ENCODE assay signal across 8 mouse cellular contexts in genomic region chr17:87665066-87665822, GRCm38 (mm10). TPM values are rescaled to one million over a fixed set of nuclear protein-coding genes. Genes with fewer than 3 reads are reported as not detected.
DNase-seq lines count a peak whose midpoint lies in the region; ATAC-seq lines count a peak whose summit lies in the region.

No protein-coding gene starts in this region.

- H3K4me1 ChIP-seq in midbrain, embryonic 14.5 days (ENCODE audit: control insufficient read depth, insufficient read depth, low read length), result no peaks in the 10 kb centered on the region
- no peaks in the 10 kb centered on the region for H3K4me1 ChIP-seq in midbrain, embryonic 13.5 days (replicated peaks)

- H3K27me3 ChIP-seq in midbrain, embryonic 14.5 days (ENCODE audit: control insufficient read depth, insufficient read depth, low read length), result no peaks in the 10 kb centered on the region
- no peaks in the 10 kb centered on the region for H3K27me3 ChIP-seq in midbrain, embryonic 13.5 days

- no peaks in the 10 kb centered on the region for H3K36me3 ChIP-seq in midbrain, embryonic 14.5 days (ENCODE audit: control insufficient read depth, insufficient read depth, low read length)
- H3K36me3 ChIP-seq in midbrain, embryonic 13.5 days, result no peaks in the 10 kb centered on the region

- DNase-seq in midbrain, embryonic 14.5 days, result peak; percentile 79
- DNase-seq in T-cell, adult 2 months (ENCODE audit: low spot score), result peak; percentile 67
- DNase-seq in cerebellum, postnatal 4 days (ENCODE audit: low spot score in 2 of 2), result peak; percentile 29 to 57
- peak; percentile 33 for DNase-seq in hindlimb bud, embryonic 11.5 days (ENCODE audit: extremely low spot score, low read depth, low spot score)
- DNase-seq in left cerebral cortex, postnatal 10 days (ENCODE audit: extremely low spot score in 1 of 2, low spot score in 2 of 2), result peak; percentile 42 to 62
- DNase-seq in retina, postnatal 1 day, result peak; percentile 76
- DNase-seq in yolk sac, embryonic 10.5 days (ENCODE audit: low spot score), result peak; percentile 26

- intact Hi-C loops in left cerebral cortex, postnatal 10 days (cut with DNase I), result loop anchor here (10.0 kb wide), 1 partner anchor 350 kb away; no protein-coding TSS in a partner anchor

- no peak overlapping the region for H3K9ac ChIP-seq in midbrain, embryonic 14.5 days (replicated peaks; ENCODE audit: low read length)
- no peak overlapping the region for H3K9ac ChIP-seq in midbrain, embryonic 13.5 days (replicated peaks)

- no peak overlapping the region for H3K4me2 ChIP-seq in midbrain, embryonic 14.5 days (ENCODE audit: low read length)
- H3K4me2 ChIP-seq in midbrain, embryonic 13.5 days (replicated peaks), result no peak overlapping the region

- no peak for ATAC-seq in midbrain, embryonic 14.5 days (ENCODE audit: low FRiP score, low TSS enrichment)
- no peak for ATAC-seq in midbrain, embryonic 13.5 days

- WGBS in midbrain, embryonic 14.5 days, result 81% methylated on average over 10 of the region's 10 CpGs
- WGBS in midbrain, embryonic 13.5 days, result 83% methylated on average over 10 of the region's 10 CpGs

- H3K27ac ChIP-seq in midbrain, embryonic 14.5 days (replicated peaks; ENCODE audit: low read depth, low read length), result no peak overlapping the region
- H3K27ac ChIP-seq in midbrain, embryonic 13.5 days, result no peak overlapping the region

- H3K4me3 ChIP-seq in midbrain, embryonic 14.5 days (replicated peaks; ENCODE audit: low read depth, low read length), result no peak overlapping the region
- no peak overlapping the region for H3K4me3 ChIP-seq in midbrain, embryonic 13.5 days (replicated peaks)

- no peaks in the 10 kb centered on the region for H3K9me3 ChIP-seq in midbrain, embryonic 14.5 days (ENCODE audit: control insufficient read depth, low read length)
- no peaks in the 10 kb centered on the region for H3K9me3 ChIP-seq in midbrain, embryonic 13.5 days

RNA-seq across cellular contexts. Expression of gene Msh2, which starts 6.9 kb away (rescaled TPM):
- 41.4 and 54.4 TPM in 2 replicates for polyA plus RNA-seq in midbrain, embryonic 14.5 days (2014; fragmentation: Nextera tagmentation; extraction: Ambion mirVana)
- 79.5 and 85.1 TPM in 2 replicates for polyA plus RNA-seq in midbrain, embryonic 13.5 days (2015; fragmentation: Nextera tagmentation; extraction: Ambion mirVana)
- total RNA-seq in left cerebral cortex, postnatal 10 days (2021), result 10 to 100 TPM; 31.4 to 33.6 TPM

RNA-seq across cellular contexts. Expression of gene Epcam, which starts 29.5 kb away (rescaled TPM):
- 3.0 and 3.8 TPM in 2 replicates for polyA plus RNA-seq in midbrain, embryonic 14.5 days (2014; fragmentation: Nextera tagmentation; extraction: Ambion mirVana)
- 2.8 and 3.6 TPM in 2 replicates for polyA plus RNA-seq in midbrain, embryonic 13.5 days (2015; fragmentation: Nextera tagmentation; extraction: Ambion mirVana)
- total RNA-seq in left cerebral cortex, postnatal 10 days (2021), result under 1 TPM; 0.32 to 0.81 TPM

Comparison
In these comparisons a context has a peak if more than half of its experiments do, and no peak if none do; other contexts are left out.
1. DNase-seq: peak in every context shown above with its lines; median percentile 79 in midbrain, embryonic 14.5 days; 76 in retina, postnatal 1 day; 67 in T-cell, adult 2 months; 52 in left cerebral cortex, postnatal 10 days; 43 in cerebellum, postnatal 4 days; 33 in hindlimb bud, embryonic 11.5 days; 26 in yolk sac, embryonic 10.5 days.